11 mouse cellular contexts compared by ENCODE assay signal in the genomic region with DNA sequence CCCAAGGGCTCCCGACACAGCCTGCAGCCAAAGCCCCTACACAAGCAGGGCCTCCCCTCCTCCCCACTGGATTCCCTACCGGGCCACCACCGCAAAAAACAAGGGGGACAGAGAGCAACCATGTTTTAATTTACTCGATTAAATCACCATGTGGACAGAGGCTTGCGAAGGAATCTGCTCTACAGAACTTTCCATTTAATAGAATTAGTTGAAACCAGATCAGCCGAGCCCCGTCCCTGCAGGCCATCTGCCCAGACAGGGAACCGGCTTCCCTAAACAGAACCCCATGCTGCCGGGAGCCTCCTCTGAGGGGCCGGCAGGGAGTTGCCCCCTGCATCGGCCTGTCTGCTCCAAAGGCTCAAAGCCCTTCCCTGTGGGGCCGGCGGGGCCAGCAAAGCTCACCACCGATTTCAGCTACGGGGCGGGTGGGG.
DNase-seq lines count a peak whose midpoint lies in the region; ATAC-seq lines count a peak whose summit lies in the region.
"Had no signal": no experiment of that assay in that cellular context is flagged by ENCODE, and none has a peak within 500 bp of the region (broad histone marks: within the 10 kb centered on the region; RNA-seq: fewer than 3 reads in every experiment).

No protein-coding gene starts in this region.

- ATAC-seq in kidney, embryonic 14.5 days (ENCODE audit: low FRiP score, low TSS enrichment) = peak; percentile 42; the same call in 1 of the 2 replicates
- ATAC-seq in forebrain, embryonic 14.5 days = no peak
- no peak for ATAC-seq in limb, embryonic 15.5 days (ENCODE audit: insufficient number of reproducible peaks, low FRiP score, low TSS enrichment, low read depth)
- ATAC-seq: liver, postnatal 0 days had no signal

- peaks cover 41% of the 10 kb centered on the region for H3K27me3 ChIP-seq in kidney, embryonic 14.5 days (ENCODE audit: control insufficient read depth, insufficient read depth, low read length)
- H3K27me3 ChIP-seq in forebrain, embryonic 14.5 days (replicated peaks; ENCODE audit: control insufficient read depth, insufficient read depth, low read length) = peaks cover 79% of the 10 kb centered on the region
- peaks cover 71% of the 10 kb centered on the region for H3K27me3 ChIP-seq in limb, embryonic 15.5 days

- no peak overlapping the region for H3K27ac ChIP-seq in kidney, embryonic 14.5 days (ENCODE audit: low read depth, low read length)
- no peak overlapping the region for H3K27ac ChIP-seq in forebrain, embryonic 14.5 days (ENCODE audit: low read depth, low read length)
- H3K27ac ChIP-seq in limb, embryonic 15.5 days = no peak overlapping the region

- peak overlapping the region; percentile 19 for H3K4me3 ChIP-seq in kidney, embryonic 14.5 days (ENCODE audit: low read length)
- no peak overlapping the region for H3K4me3 ChIP-seq in forebrain, embryonic 14.5 days (ENCODE audit: low read depth, low read length)
- H3K4me3 ChIP-seq in limb, embryonic 15.5 days = peak overlapping the region; percentile 8; the same call in 1 of the 2 replicates

- no peak for DNase-seq in kidney, postnatal 14 days
- DNase-seq in embryo, embryonic 11 days = peak; percentile 65
- no peak for DNase-seq in forebrain, embryonic 14.5 days (ENCODE audit: low spot score)
- no peak for DNase-seq in natural killer cell, adult 2 months (ENCODE audit: low spot score in 2 of 2)
- DNase-seq in left cerebral cortex, postnatal 25 days (ENCODE audit: low spot score in 2 of 2) = no peak
- DNase-seq in left cerebral cortex, postnatal 4 days = no peak
- DNase-seq: kidney, postnatal 10 days; liver, postnatal 0 days; thymus, postnatal 14 days had no signal

- intact Hi-C loops in left cerebral cortex, postnatal 25 days (cut with DNase I) = no loop called here
- intact Hi-C loops in left cerebral cortex, postnatal 4 days (cut with DNase I) = no loop called here

- no peaks in the 10 kb centered on the region for H3K9me3 ChIP-seq in kidney, embryonic 14.5 days (ENCODE audit: control insufficient read depth, low read length)
- H3K9me3 ChIP-seq in forebrain, embryonic 14.5 days (replicated peaks; ENCODE audit: control insufficient read depth, low read length) = no peaks in the 10 kb centered on the region
- no peaks in the 10 kb centered on the region for H3K9me3 ChIP-seq in limb, embryonic 15.5 days

- no peak overlapping the region for H3K9ac ChIP-seq in kidney, embryonic 14.5 days (ENCODE audit: low read depth, low read length)
- H3K9ac ChIP-seq in forebrain, embryonic 14.5 days (ENCODE audit: low read length) = no peak overlapping the region
- no peak overlapping the region for H3K9ac ChIP-seq in limb, embryonic 15.5 days
- H3K9ac ChIP-seq: liver, postnatal 0 days had no signal

- 3% methylated on average over 16 of the region's 16 CpGs for WGBS in kidney, embryonic 14.5 days
- 1% methylated on average over 16 of the region's 16 CpGs for WGBS in forebrain, embryonic 14.5 days
- WGBS in limb, embryonic 15.5 days = 1% methylated on average over 16 of the region's 16 CpGs

- H3K4me1 ChIP-seq in kidney, embryonic 14.5 days (ENCODE audit: control insufficient read depth, insufficient read depth, low read length) = no peaks in the 10 kb centered on the region
- H3K4me1 ChIP-seq in forebrain, embryonic 14.5 days (ENCODE audit: control insufficient read depth, insufficient read depth, low read length) = peaks cover 8% of the 10 kb centered on the region
- H3K4me1 ChIP-seq in limb, embryonic 15.5 days = peaks cover 20% of the 10 kb centered on the region

- H3K36me3 ChIP-seq in kidney, embryonic 14.5 days (ENCODE audit: control insufficient read depth, insufficient read depth, low read length) = no peaks in the 10 kb centered on the region
- no peaks in the 10 kb centered on the region for H3K36me3 ChIP-seq in forebrain, embryonic 14.5 days (ENCODE audit: control insufficient read depth, insufficient read depth, low read length)
- no peaks in the 10 kb centered on the region for H3K36me3 ChIP-seq in limb, embryonic 15.5 days

- peak overlapping the region; percentile 24 for H3K4me2 ChIP-seq in kidney, embryonic 14.5 days (replicated peaks; ENCODE audit: low read depth, low read length)
- H3K4me2 ChIP-seq in forebrain, embryonic 14.5 days (ENCODE audit: low read length) = 0 out of 2 replicates have a peak overlapping the region, but pooled peaks have one; percentile 10
- peak overlapping the region; percentile 44 for H3K4me2 ChIP-seq in limb, embryonic 15.5 days
